ENCODE assay signal across 17 mouse cellular contexts in the genomic region with DNA sequence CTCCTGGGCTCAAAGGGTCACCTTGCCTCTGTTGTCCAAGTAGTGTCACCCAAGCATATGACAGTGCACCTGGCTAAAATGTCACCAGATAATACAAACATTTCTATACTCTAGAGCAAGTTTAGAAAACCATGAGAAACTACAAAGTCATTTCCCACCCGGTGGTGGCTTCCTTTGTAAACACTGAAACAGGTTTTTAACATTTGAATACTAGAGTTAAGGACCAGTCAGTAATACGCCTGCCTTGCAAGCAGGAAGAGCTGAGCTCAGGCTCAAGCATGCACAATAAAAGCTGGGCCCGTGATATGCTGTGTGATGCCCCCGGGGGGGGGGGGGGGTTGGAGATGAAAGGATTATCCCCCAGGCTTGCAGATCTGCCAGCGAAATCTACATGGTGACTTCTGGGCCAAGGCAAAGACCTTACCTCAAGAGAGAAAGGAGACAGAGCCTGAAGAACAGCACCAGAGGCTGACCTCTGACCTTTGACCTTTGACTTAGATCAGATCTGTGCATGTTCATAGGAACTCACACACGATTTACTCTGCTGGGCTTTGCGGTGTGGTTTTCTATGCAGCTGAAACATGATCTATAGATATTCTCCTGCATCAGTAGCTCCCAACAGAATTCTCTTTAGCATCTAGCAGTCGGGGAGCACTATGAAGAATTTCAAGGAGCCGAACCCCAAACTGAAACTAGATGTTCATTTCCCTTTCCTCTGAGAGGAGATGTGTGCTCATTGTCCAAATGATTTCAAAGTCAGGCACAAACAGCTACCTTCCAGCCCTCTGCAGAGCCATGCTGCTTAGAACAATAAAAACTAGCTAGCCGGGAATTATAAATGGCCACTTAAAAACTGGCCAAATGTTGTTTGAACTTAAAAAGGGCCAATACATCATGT.
A peak's percentile ranks its signal among the peaks of the same experiment; 100 is the strongest.
DNase-seq lines count a peak whose midpoint lies in the region; ATAC-seq lines count a peak whose summit lies in the region.
"Had no signal": no experiment of that assay in that cellular context is flagged by ENCODE, and none has a peak within 500 bp of the region (broad histone marks: within the 10 kb centered on the region; RNA-seq: fewer than 3 reads in every experiment).

No protein-coding gene starts in this region.

- ATAC-seq in midbrain, embryonic 13.5 days, result no peak
- ATAC-seq in midbrain, embryonic 14.5 days (ENCODE audit: low FRiP score, low TSS enrichment), result no peak
- ATAC-seq: activated CD4-positive, CD25-positive, alpha-beta regulatory T cell, adult 4 months; forebrain, postnatal 0 days; intestine, embryonic 16.5 days had no signal

- no peaks in the 10 kb centered on the region for H3K27me3 ChIP-seq in midbrain, embryonic 13.5 days
- H3K27me3 ChIP-seq in midbrain, embryonic 14.5 days (ENCODE audit: control insufficient read depth, insufficient read depth, low read length), result no peaks in the 10 kb centered on the region
- H3K27me3 ChIP-seq: liver, embryonic 12.5 days had no signal

- no peak overlapping the region for H3K9ac ChIP-seq in midbrain, embryonic 13.5 days (replicated peaks)
- no peak overlapping the region for H3K9ac ChIP-seq in midbrain, embryonic 14.5 days (replicated peaks; ENCODE audit: low read length)
- H3K9ac ChIP-seq: forebrain, postnatal 0 days; liver, embryonic 12.5 days had no signal

- DNase-seq in midbrain, embryonic 14.5 days, result no peak
- peak; percentile 86 for DNase-seq in embryo, embryonic 10 days (ENCODE audit: low spot score)
- DNase-seq in forelimb bud, embryonic 11.5 days (ENCODE audit: low read depth, low spot score), result peak; percentile 53
- DNase-seq in retina, embryonic 14.5 days (ENCODE audit: low spot score), result peak; percentile 60
- DNase-seq in left cerebral cortex, adult 18-20 months (ENCODE audit: low spot score in 2 of 2), result no peak
- no peak for DNase-seq in gastrocnemius, postnatal 4 days (ENCODE audit: low spot score in 2 of 2)
- DNase-seq in adrenal gland, postnatal 4 days (ENCODE audit: low spot score in 2 of 2), result no peak
- DNase-seq: cerebellum, postnatal 10 days; forebrain, postnatal 0 days; gastrocnemius, postnatal 25 days; lung, postnatal 14 days had no signal

- H3K4me3 ChIP-seq in midbrain, embryonic 13.5 days (replicated peaks), result no peak overlapping the region
- H3K4me3 ChIP-seq in midbrain, embryonic 14.5 days (replicated peaks; ENCODE audit: low read depth, low read length), result no peak overlapping the region
- H3K4me3 ChIP-seq: left cerebral cortex, adult 2 months; liver, embryonic 12.5 days had no signal

- peaks cover 22% of the 10 kb centered on the region for H3K4me1 ChIP-seq in midbrain, embryonic 13.5 days (replicated peaks)
- H3K4me1 ChIP-seq in midbrain, embryonic 14.5 days (ENCODE audit: control insufficient read depth, insufficient read depth, low read length), result peaks cover 15% of the 10 kb centered on the region; the same call in 1 of the 2 replicates
- H3K4me1 ChIP-seq: liver, embryonic 12.5 days had no signal

- H3K27ac ChIP-seq in midbrain, embryonic 13.5 days, result 0 out of 2 replicates have a peak overlapping the region, but pooled peaks have one; percentile 25
- H3K27ac ChIP-seq in midbrain, embryonic 14.5 days (replicated peaks; ENCODE audit: low read depth, low read length), result no peak overlapping the region
- H3K27ac ChIP-seq: left cerebral cortex, adult 2 months; liver, embryonic 12.5 days had no signal

- 28% methylated on average over 10 of the region's 10 CpGs for WGBS in midbrain, embryonic 13.5 days
- WGBS in midbrain, embryonic 14.5 days, result 23% methylated on average over 10 of the region's 10 CpGs

- no peaks in the 10 kb centered on the region for H3K9me3 ChIP-seq in midbrain, embryonic 13.5 days
- H3K9me3 ChIP-seq in midbrain, embryonic 14.5 days (ENCODE audit: control insufficient read depth, low read length), result no peaks in the 10 kb centered on the region
- H3K9me3 ChIP-seq: liver, embryonic 12.5 days had no signal

- H3K36me3 ChIP-seq in midbrain, embryonic 13.5 days, result no peaks in the 10 kb centered on the region
- no peaks in the 10 kb centered on the region for H3K36me3 ChIP-seq in midbrain, embryonic 14.5 days (ENCODE audit: control insufficient read depth, insufficient read depth, low read length)
- H3K36me3 ChIP-seq: G1E; liver, embryonic 12.5 days had no signal

- no peak overlapping the region for H3K4me2 ChIP-seq in midbrain, embryonic 13.5 days (replicated peaks)
- H3K4me2 ChIP-seq in midbrain, embryonic 14.5 days (ENCODE audit: low read length), result no peak overlapping the region
- H3K4me2 ChIP-seq: liver, embryonic 12.5 days had no signal

Comparison
In these comparisons a context has a peak if more than half of its experiments do, and no peak if none do; other contexts are left out.
1. DNase-seq: peak in embryo, embryonic 10 days (single experiment), forelimb bud, embryonic 11.5 days (single experiment) and retina, embryonic 14.5 days (single experiment); none in midbrain, embryonic 14.5 days (single experiment), left cerebral cortex, adult 18-20 months (0 of 2), gastrocnemius, postnatal 4 days (0 of 2) and adrenal gland, postnatal 4 days (0 of 2).